Mouse (Mus musculus) intestine, embryonic 14.5 days (tissue): Measurements from ENCODE around the gene Tmcc3. TPM values are rescaled to one million over a fixed set of nuclear protein-coding genes. Genes with fewer than 3 reads are reported as not detected.

Source experiments
- ATAC-seq: fragments of 200-750 bp; cut with Nextera tagmentation; replicated peaks from 2 replicates; pipeline ENCODE4 v1.8.0; 2017; ENCODE audit warnings: low read depth, moderate number of reproducible peaks, moderate TSS enrichment, moderate library complexity; ENCODE audit not compliant: low FRiP score, low TSS enrichment
- DNase-seq: peaks from one replicate; pipeline ENCODE4 v3.0.0-alpha.2; 2018; ENCODE audit warnings: low spot score
- H3K27ac ChIP-seq: fragments of 300-500 bp; sonication (generic); 2 replicates; pipeline ENCODE4 v1.5.1; 2014; ENCODE audit warnings: low read depth, mild to moderate bottlenecking, control low read depth
- H3K27me3 ChIP-seq: fragments of 300-500 bp; sonication (generic); replicated peaks from 2 replicates; pipeline ENCODE4 v1.6.1; 2014; ENCODE audit warnings: low read length, control low read depth; ENCODE audit not compliant: control insufficient read depth, insufficient read depth
- H3K36me3 ChIP-seq: fragments of 300-500 bp; sonication (generic); 2 replicates; pipeline ENCODE4 v1.6.1; 2014; ENCODE audit warnings: low read length, control low read depth; ENCODE audit not compliant: control insufficient read depth, insufficient read depth
- H3K4me1 ChIP-seq: fragments of 300-500 bp; sonication (generic); replicated peaks from 2 replicates; pipeline ENCODE4 v1.6.1; 2014; ENCODE audit warnings: low read length, control low read depth, mixed read lengths; ENCODE audit not compliant: control insufficient read depth, insufficient read depth
- H3K4me2 ChIP-seq: fragments of 300-500 bp; sonication (generic); 2 replicates; pipeline ENCODE4 v1.6.1; 2014; ENCODE audit warnings: low read length
- H3K4me3 ChIP-seq: fragments of 300-500 bp; sonication (generic); 2 replicates; pipeline ENCODE4 v1.5.1; 2014; ENCODE audit warnings: low read depth, low read length, control low read depth, mixed read lengths
- H3K9ac ChIP-seq: fragments of 300-500 bp; sonication (generic); 2 replicates; pipeline ENCODE4 v1.6.1; 2014; ENCODE audit warnings: mild to moderate bottlenecking, low read length
- H3K9me3 ChIP-seq: fragments of 300-500 bp; sonication (generic); 2 replicates; pipeline ENCODE4 v1.6.1; 2016; ENCODE audit warnings: low read length, control low read depth; ENCODE audit not compliant: control insufficient read depth
- WGBS: fragments of 180-500 bp; shearing (Covaris S2); extraction: QIAGEN DNeasy Blood & Tissue Kit; methylation state at CpG from one replicate; pipeline ENCODE4 v1.1.7; 2014; 5-methylcytosine and 5-hydroxymethylcytosine counted together
- polyA plus RNA-seq: library from polyadenylated mRNA; unstranded; fragments of >200 nt; fragmentation: Nextera tagmentation; extraction: Ambion mirVana; gene quantifications from 2 replicates; pipeline ENCODE4 v1.2.1, GENCODE M21; 2014

Tmcc3 gene
- polyA plus RNA-seq, 1 experiment from 2014 or later, result 10.4 TPM

- 2% methylated on average over 45 of the region's 45 CpGs for WGBS
- peak overlapping the region; percentile 32 for H3K9ac ChIP-seq
- H3K4me2 ChIP-seq, result peak overlapping the region; percentile 94
- no peaks in the 10 kb centered on the region for H3K36me3 ChIP-seq
- H3K4me1 ChIP-seq, result no peaks in the 10 kb centered on the region
- H3K27ac ChIP-seq, result no peak overlapping the region
- peak overlapping the region; percentile 42 for H3K4me3 ChIP-seq
- peaks cover 27% of the 10 kb centered on the region for H3K27me3 ChIP-seq
- no peaks in the 10 kb centered on the region for H3K9me3 ChIP-seq
- DNase-seq (peak; percentile 70), ATAC-seq (peak; percentile 34; the same call in 1 of the 2 replicates)
These were observed 412 bp downstream of the Tmcc3 start for GRCm38 (mm10) chr10:94312007-94312715.

DNA sequence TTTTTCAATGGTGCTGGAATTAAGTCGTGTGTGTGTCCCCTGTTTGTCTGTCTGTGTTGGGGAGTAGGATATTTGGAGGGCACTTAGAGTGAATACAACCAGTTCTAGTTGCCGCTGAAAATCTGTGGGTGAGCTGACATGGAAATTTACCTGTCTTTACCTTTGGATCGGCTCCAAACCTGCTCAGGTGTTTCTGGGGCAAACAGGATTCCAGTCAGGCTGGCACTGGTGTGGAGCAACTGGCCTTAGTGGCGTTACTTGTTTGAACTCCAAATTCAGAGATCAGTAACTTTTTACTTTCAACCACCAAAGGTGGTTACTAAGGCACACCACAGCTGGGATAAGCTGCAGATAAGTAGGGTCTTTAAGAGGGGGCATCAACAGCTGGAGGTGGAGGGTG is 1.4 kb downstream of the Tmcc3 start:
- H3K36me3 ChIP-seq, result no peaks in the 10 kb centered on the region
- no peak overlapping the region for H3K27ac ChIP-seq
- H3K4me3 ChIP-seq, result no peak overlapping the region
- no peak for ATAC-seq
- WGBS, result 85% methylated on average over 4 of the region's 4 CpGs
- no peak for DNase-seq
- H3K9me3 ChIP-seq, result no peaks in the 10 kb centered on the region
- no peak overlapping the region for H3K9ac ChIP-seq
- peaks cover 27% of the 10 kb centered on the region for H3K27me3 ChIP-seq
- H3K4me1 ChIP-seq, result no peaks in the 10 kb centered on the region
- no peak overlapping the region for H3K4me2 ChIP-seq

GRCm38 (mm10) chr10:94318574-94318973 is 6.8 kb downstream of the Tmcc3 start:
- H3K4me2 ChIP-seq, result no peak overlapping the region
- H3K27me3 ChIP-seq, result peaks cover 5% of the 10 kb centered on the region; the same call in 1 of the 2 replicates
- no peak overlapping the region for H3K27ac ChIP-seq
- no peak overlapping the region for H3K9ac ChIP-seq
- WGBS, result 59% methylated on average over 4 of the region's 4 CpGs
- no peaks in the 10 kb centered on the region for H3K9me3 ChIP-seq
- H3K36me3 ChIP-seq, result no peaks in the 10 kb centered on the region
- no peak for ATAC-seq
- no peaks in the 10 kb centered on the region for H3K4me1 ChIP-seq
- H3K4me3 ChIP-seq, result no peak overlapping the region
- DNase-seq, result no peak

DNA sequence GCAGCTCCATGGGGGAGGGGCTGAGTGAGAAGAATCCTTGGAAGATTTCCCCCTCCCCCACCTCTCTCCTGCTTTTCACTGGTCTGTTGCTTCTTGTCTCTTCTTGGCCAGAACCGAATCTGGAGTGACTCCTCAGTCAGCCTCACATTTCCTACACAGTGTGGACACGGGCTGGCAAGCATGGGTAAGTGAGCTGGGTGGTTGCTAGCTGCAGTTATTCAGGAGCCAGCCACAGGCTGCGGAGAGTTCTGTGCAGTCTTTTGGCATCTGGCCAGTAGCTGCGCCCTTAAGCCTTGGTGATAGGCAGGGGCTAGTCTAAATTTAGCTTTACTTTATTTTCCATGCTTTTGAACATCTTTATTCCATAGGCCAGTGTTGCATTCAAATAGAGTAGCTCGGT is 18.2 kb downstream of the Tmcc3 start:
- no peak overlapping the region for H3K27ac ChIP-seq
- no peaks in the 10 kb centered on the region for H3K36me3 ChIP-seq
- no peaks in the 10 kb centered on the region for H3K27me3 ChIP-seq
- H3K9me3 ChIP-seq, result 0 out of 2 replicates have a peak, but pooled peaks cover under 1% of the 10 kb centered on the region
- 42% methylated on average over 5 of the region's 5 CpGs for WGBS
- DNase-seq (no peak), ATAC-seq (no peak)
- H3K9ac ChIP-seq, result no peak overlapping the region
- no peak overlapping the region for H3K4me2 ChIP-seq
- H3K4me1 ChIP-seq, result no peaks in the 10 kb centered on the region
- H3K4me3 ChIP-seq, result no peak overlapping the region

GRCm38 (mm10) chr10:94332358-94333137 is 20.8 kb downstream of the Tmcc3 start:
- Histone ChIP-seq H3K9ac (no peak overlapping the region), H3K27me3 (no peaks in the 10 kb centered on the region), H3K9me3 (no peaks in the 10 kb centered on the region), H3K4me1 (no peaks in the 10 kb centered on the region), H3K27ac (no peak overlapping the region), H3K36me3 (no peaks in the 10 kb centered on the region), H3K4me3 (no peak overlapping the region), H3K4me2 (no peak overlapping the region)
- WGBS, result 87% methylated on average over 16 of the region's 16 CpGs
- DNase-seq, result no peak
- ATAC-seq, result no peak

GRCm38 (mm10) chr10:94333328-94333727 is 21.6 kb downstream of the Tmcc3 start:
- H3K4me1 ChIP-seq, result no peaks in the 10 kb centered on the region
- no peak overlapping the region for H3K9ac ChIP-seq
- no peaks in the 10 kb centered on the region for H3K36me3 ChIP-seq
- no peak for DNase-seq
- no peaks in the 10 kb centered on the region for H3K27me3 ChIP-seq
- H3K4me3 ChIP-seq, result no peak overlapping the region
- H3K4me2 ChIP-seq, result no peak overlapping the region
- 85% methylated on average over 8 of the region's 8 CpGs for WGBS
- no peak overlapping the region for H3K27ac ChIP-seq
- H3K9me3 ChIP-seq, result no peaks in the 10 kb centered on the region
- ATAC-seq, result no peak

DNA sequence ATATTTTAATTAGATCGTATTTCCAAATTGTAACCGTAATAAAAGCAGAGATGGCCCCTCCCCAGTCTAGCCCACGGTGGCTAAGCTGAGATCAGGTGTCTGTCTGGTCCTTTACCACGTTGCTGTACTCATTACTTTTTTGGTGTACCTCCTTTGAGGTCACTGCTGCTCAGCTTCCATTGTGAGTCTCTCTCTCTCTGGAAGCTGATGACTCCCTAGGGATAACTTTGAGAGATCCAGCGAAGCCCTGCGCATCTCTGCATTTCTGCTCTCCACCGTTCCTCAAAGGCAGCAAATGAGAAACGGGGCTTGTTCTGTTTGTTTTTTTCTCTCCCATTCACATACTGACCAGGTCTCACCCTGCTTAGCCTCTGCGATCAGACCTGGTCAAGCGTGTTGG is 23.3 kb downstream of the Tmcc3 start:
- Histone ChIP-seq H3K27ac (no peak overlapping the region), H3K4me2 (no peak overlapping the region), H3K4me3 (no peak overlapping the region), H3K4me1 (no peaks in the 10 kb centered on the region), H3K9ac (no peak overlapping the region), H3K9me3 (no peaks in the 10 kb centered on the region), H3K36me3 (no peaks in the 10 kb centered on the region), H3K27me3 (no peaks in the 10 kb centered on the region)
- ATAC-seq (no peak), DNase-seq (no peak)
- 77% methylated on average over 10 of the region's 10 CpGs for WGBS

DNA sequence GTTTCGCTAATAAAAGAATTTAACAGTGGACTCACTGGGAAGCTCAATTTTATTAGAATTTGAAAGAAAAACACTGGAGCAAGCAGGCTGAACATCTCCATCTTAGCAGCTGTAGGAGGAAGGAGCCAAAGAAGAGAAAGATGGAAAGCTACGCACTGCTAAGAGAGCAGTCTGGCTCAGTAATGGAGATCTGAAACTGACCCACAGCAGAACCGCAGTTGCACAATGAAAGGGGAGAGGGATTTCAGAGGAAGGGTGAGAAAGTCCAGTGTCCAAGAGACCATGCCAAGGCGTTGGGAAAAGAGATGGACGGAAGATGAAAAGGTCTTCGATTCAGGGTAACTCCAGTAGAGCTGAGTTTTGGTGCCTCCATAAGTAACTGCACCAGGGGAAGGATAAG is 24.3 kb downstream of the Tmcc3 start:
- Histone ChIP-seq H3K4me1 (no peaks in the 10 kb centered on the region), H3K4me3 (no peak overlapping the region), H3K27me3 (no peaks in the 10 kb centered on the region), H3K27ac (no peak overlapping the region), H3K9ac (no peak overlapping the region), H3K9me3 (no peaks in the 10 kb centered on the region), H3K4me2 (no peak overlapping the region), H3K36me3 (no peaks in the 10 kb centered on the region)
- ATAC-seq, result no peak
- 94% methylated on average over 6 of the region's 6 CpGs for WGBS
- DNase-seq, result no peak
